Mouse (Mus musculus) ES-Bruce4 (cell line): ENCODE results near the gene Colgalt2. TPM values are rescaled to one million over a fixed set of nuclear protein-coding genes. Genes with fewer than 3 reads are reported as not detected.

Source experiments
- H3K27ac ChIP-seq: 2 replicates; pipeline ENCODE4 v1.5.1; 2012; ENCODE audit warnings: low read length, inconsistent platforms; ENCODE audit not compliant: insufficient read depth
- H3K27me3 ChIP-seq: 2 replicates; pipeline ENCODE4 v1.6.1; 2012; ENCODE audit warnings: mild to moderate bottlenecking, low read length, inconsistent platforms; ENCODE audit not compliant: control insufficient read depth, poor library complexity, insufficient read depth, severe bottlenecking
- H3K36me3 ChIP-seq: 2 replicates; pipeline ENCODE4 v1.6.1; 2012; ENCODE audit warnings: inconsistent platforms, mild to moderate bottlenecking, low read length, moderate library complexity; ENCODE audit not compliant: control insufficient read depth, poor library complexity, insufficient read depth, severe bottlenecking
- H3K4me1 ChIP-seq: one replicate; pipeline ENCODE4 v1.8.1; 2011; ENCODE audit warnings: low read length; ENCODE audit not compliant: control insufficient read depth, insufficient read depth
- H3K4me3 ChIP-seq: 2 replicates; pipeline ENCODE4 v1.5.1; 2011; ENCODE audit warnings: low read depth, mild to moderate bottlenecking, low read length
- H3K9ac ChIP-seq: 2 replicates; pipeline ENCODE4 v1.6.1; 2012; ENCODE audit warnings: low read depth, mild to moderate bottlenecking, inconsistent platforms; ENCODE audit not compliant: poor library complexity, severe bottlenecking
- H3K9me3 ChIP-seq: replicated peaks from 2 replicates; pipeline ENCODE4 v1.6.1; 2012; ENCODE audit warnings: mild to moderate bottlenecking, low read length, inconsistent platforms; ENCODE audit not compliant: control insufficient read depth, poor library complexity, insufficient read depth, severe bottlenecking
- CTCF ChIP-seq: IDR thresholded peaks from one replicate; pipeline ENCODE4 v1.8.1; 2011; ENCODE audit warnings: low read depth, low read length
- EP300 ChIP-seq: IDR thresholded peaks from 2 replicates; pipeline ENCODE4 v1.6.1; 2011; ENCODE audit warnings: low read depth, low read length; ENCODE audit not compliant: insufficient read depth
- POLR2A ChIP-seq: IDR thresholded peaks from one replicate; pipeline ENCODE4 v1.8.1; 2011; ENCODE audit warnings: low read length; ENCODE audit not compliant: insufficient read depth
- polyA plus RNA-seq: library from polyadenylated mRNA; stranded (reverse); fragments of >200 nt; gene quantifications from 2 replicates; pipeline ENCODE4 v1.2.4, GENCODE M21; 2011; ENCODE audit warnings: low read depth; ENCODE audit not compliant: missing spikeins, insufficient read depth, insufficient read length

Gene Colgalt2
- polyA plus RNA-seq, 1 experiment, result not detected

DNA sequence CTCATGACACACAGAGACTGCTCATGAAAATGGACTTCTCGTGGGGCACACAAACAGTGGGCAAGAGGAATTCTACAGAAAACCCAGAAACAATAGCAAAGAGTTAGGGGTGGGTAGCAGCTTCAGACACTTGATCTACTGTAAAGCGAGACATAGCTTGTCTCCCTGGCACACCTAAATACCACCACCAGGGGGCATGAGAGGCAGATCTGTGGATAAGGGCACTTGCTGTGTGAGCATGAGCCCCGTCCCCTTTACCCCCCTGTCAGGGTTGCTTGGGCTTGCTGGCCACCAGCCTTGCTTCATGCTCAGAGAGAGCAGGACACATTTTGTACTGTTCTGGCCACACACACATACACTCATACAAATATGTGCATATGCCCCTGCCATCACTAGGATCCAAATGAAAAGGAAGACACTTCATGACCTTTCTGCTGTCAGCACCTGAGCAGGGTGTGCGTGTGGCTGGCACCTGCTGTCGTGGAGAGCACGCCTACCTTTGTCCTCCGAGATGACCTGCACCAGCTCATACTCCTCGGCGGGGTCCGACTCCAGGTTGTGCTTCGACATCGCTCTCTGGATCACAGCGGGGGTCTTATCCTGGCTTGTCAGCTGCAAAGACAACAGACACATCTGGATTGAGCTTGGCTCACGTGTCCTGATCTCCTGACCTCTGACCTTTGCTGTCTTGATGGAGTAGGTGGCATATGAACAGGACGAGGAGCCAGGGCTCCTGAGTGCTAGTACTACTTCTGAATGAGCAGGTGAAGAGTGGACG lies 121.4 kb downstream of the Colgalt2 start:
- no peak overlapping the region for H3K9ac ChIP-seq
- no peaks in the 10 kb centered on the region for H3K4me1 ChIP-seq
- H3K4me3 ChIP-seq, result no peak overlapping the region
- no peaks in the 10 kb centered on the region for H3K27me3 ChIP-seq
- H3K36me3 ChIP-seq, result no peaks in the 10 kb centered on the region
- TF ChIP-seq POLR2A, result no peak
- peak; percentile 73 for TF ChIP-seq CTCF
- TF ChIP-seq EP300, result no peak
- no peak overlapping the region for H3K27ac ChIP-seq
- no peaks in the 10 kb centered on the region for H3K9me3 ChIP-seq

DNA sequence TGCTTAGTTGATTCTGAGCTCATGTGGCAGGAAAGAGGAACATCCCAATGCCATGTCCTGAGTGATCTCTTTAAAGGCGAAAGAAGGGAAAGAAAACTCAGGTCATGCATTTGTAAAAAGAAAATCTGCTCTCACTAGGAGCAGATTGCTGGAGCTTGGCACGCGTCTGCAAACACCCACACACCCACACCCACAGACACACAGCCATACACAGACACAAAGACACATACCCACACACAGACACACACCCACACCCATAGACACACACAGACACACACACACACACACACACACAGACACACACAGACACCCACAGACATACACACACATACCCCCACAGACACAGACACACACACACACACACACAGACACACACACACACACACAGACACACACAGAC lies 122.6 kb downstream of the Colgalt2 start:
- Histone ChIP-seq H3K27me3 (no peaks in the 10 kb centered on the region), H3K27ac (no peak overlapping the region), H3K36me3 (no peaks in the 10 kb centered on the region), H3K4me3 (no peak overlapping the region), H3K9ac (no peak overlapping the region), H3K9me3 (no peaks in the 10 kb centered on the region), H3K4me1 (no peaks in the 10 kb centered on the region)
- TF ChIP-seq POLR2A (no peak), CTCF (no peak), EP300 (no peak)

DNA sequence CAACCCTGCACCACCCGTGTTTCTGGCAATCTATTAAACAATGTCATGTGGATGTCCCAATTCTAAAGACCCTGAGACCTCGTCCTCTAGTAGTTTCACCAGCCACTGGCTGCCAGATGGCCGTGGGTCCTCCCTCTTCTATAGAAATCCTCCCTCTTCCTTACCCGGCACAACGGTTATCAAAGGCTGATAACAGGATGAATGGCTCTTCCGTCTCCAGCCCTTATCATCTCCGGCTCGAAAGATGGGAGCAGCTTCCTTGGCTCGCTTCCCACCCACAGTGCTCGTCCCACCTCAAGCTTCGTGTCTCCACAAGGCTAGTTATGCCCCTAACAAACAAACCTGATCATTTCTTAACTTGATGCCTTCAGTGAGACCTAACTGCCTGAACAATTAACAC lies 123.7 kb downstream of the Colgalt2 start:
- H3K36me3 ChIP-seq, result no peaks in the 10 kb centered on the region

DNA sequence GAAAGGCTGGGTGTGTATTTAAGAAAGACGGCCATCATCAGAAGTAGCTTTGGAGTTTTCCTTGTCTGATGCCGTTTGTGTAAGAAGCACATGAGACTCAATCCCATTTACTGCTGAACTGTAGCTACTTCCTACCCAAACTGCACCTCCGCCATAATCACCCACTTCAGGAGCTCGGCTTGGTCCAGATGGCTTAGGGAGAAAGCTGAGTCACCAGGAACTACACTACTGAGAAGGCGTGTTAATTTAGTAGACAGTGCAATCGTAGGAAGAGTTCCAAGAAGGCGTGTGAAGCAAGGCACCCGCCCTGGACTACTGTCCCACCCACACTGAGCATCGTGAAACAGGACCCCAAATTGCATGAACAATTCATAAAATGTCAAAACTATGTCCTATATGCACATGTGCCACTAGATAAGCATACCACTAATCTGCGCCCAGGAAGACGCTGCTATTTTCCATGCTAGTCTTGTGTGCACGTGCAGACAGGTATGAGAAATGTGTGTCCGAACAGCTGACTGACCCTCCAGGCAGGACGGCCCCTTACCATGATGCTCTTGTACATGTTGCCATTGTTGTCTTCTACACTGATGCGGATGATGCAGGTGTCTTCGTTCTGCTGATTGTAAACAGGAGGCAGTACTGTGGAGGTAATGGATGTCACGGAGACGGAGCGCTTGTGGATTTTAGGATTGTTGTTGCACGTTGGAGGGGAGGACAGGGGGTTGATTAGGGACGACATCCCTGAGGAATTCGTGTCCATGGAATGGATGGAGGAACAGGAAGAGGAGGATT lies 124.7 kb downstream of the Colgalt2 start:
- TF ChIP-seq EP300 (no peak), CTCF (no peak), POLR2A (no peak)
- no peaks in the 10 kb centered on the region for H3K4me1 ChIP-seq

More for the DNA sequence above, 123.7 kb downstream of the Colgalt2 start:
- Histone ChIP-seq H3K27ac (no peak overlapping the region), H3K4me1 (no peaks in the 10 kb centered on the region), H3K9me3 (no peaks in the 10 kb centered on the region), H3K4me3 (no peak overlapping the region), H3K27me3 (no peaks in the 10 kb centered on the region), H3K9ac (no peak overlapping the region)
- TF ChIP-seq EP300 (no peak), POLR2A (no peak), CTCF (no peak)

DNA sequence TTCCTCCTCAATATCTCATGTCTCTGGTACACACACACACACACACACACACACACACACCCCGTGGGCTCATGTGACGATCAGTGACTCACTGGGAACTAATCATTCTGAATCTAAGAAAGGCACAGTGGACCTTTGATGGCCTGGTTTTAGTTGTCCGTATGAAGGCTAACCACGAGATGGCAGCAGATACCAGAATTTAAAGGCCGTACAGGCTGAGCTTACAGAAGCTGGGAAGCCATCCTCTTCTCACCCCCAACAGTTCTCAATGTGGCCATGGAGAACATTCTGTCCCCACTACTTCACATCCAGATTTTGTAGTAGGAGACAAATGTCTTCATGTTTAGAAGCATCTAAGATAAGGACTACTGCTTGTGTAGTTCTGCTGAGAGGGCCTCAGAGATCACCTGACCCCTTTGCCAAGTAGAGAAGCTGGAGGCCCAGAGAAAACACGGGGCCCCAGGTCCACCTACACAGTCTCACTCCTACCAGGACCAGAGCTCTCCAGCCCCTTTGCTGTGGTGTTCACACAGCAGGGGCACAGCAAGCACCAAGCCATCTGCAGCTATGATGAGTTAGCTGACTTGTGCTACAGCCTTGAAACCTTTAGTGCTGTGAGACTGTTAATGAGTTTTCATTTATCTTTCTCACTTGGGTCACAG lies 125.5 kb downstream of the Colgalt2 start:
- H3K4me1 ChIP-seq, result no peaks in the 10 kb centered on the region
- no peaks in the 10 kb centered on the region for H3K27me3 ChIP-seq
- H3K27ac ChIP-seq, result no peak overlapping the region
- no peak overlapping the region for H3K9ac ChIP-seq
- no peak overlapping the region for H3K4me3 ChIP-seq
- TF ChIP-seq POLR2A (no peak), CTCF (peak; percentile 40)
- no peaks in the 10 kb centered on the region for H3K9me3 ChIP-seq
- H3K36me3 ChIP-seq, result no peaks in the 10 kb centered on the region

More for the DNA sequence above, 124.7 kb downstream of the Colgalt2 start:
- Histone ChIP-seq H3K9me3 (no peaks in the 10 kb centered on the region), H3K27me3 (no peaks in the 10 kb centered on the region), H3K36me3 (no peaks in the 10 kb centered on the region), H3K27ac (no peak overlapping the region), H3K9ac (no peak overlapping the region), H3K4me3 (no peak overlapping the region)

DNA sequence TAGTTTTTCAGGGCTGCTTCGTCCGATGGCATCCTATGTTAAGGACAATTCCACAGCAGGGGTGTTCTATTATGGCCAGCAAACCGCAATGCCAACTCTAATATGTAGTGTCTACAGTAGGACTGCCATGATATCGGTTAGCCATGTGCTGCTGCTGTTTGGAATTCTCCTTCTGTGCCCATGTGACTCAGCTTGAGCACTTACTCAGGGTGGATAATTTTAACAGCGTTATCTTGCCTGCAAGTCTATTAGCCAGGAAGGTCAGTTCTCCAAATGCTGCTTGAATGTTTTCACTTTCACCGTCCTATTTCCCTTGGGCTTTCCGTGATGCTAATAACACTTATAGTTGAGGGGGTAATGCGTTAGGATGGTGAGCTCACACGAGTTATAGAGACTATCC lies 126.5 kb downstream of the Colgalt2 start:
- TF ChIP-seq POLR2A, result no peak
- no peak for TF ChIP-seq EP300
- Histone ChIP-seq H3K27me3 (no peaks in the 10 kb centered on the region), H3K4me1 (no peaks in the 10 kb centered on the region), H3K4me3 (no peak overlapping the region), H3K27ac (no peak overlapping the region), H3K9me3 (no peaks in the 10 kb centered on the region), H3K9ac (no peak overlapping the region), H3K36me3 (no peaks in the 10 kb centered on the region)
